Mouse (Mus musculus): Measurements from ENCODE around the gene Ntrk2. TPM values are rescaled to one million over a fixed set of nuclear protein-coding genes. Genes with fewer than 3 reads are reported as not detected.

Gene Ntrk2
- polyA plus RNA-seq, 1 experiment from 2014 or later, result 58.3 TPM

- no peak overlapping the region for H3K4me3 ChIP-seq (ENCODE audit: low read depth, low read length)
- no peaks in the 10 kb centered on the region for H3K36me3 ChIP-seq (ENCODE audit: control insufficient read depth, insufficient read depth, low read length)
- no peak overlapping the region for H3K4me2 ChIP-seq (ENCODE audit: low read depth)
- H3K27ac ChIP-seq (ENCODE audit: low read depth, low read length), result no peak overlapping the region
- H3K4me1 ChIP-seq (ENCODE audit: control insufficient read depth, insufficient read depth, low read length), result peaks cover 14% of the 10 kb centered on the region; the same call in 1 of the 2 replicates
- H3K9me3 ChIP-seq (ENCODE audit: control insufficient read depth, low read length), result no peaks in the 10 kb centered on the region
- no peak overlapping the region for H3K9ac ChIP-seq (ENCODE audit: low read length)
- H3K27me3 ChIP-seq (ENCODE audit: control insufficient read depth, insufficient read depth, low read length), result no peaks in the 10 kb centered on the region
- ATAC-seq (ENCODE audit: insufficient read depth, low FRiP score, low TSS enrichment) (no peak), DNase-seq (ENCODE audit: low spot score) (no peak)
- 90% methylated on average over 2 of the region's 2 CpGs for WGBS
Observed at GRCm38 (mm10) chr13:58911936-58912335, 105.6 kb downstream of the Ntrk2 start.

GRCm38 (mm10) chr13:58912559-58912958 is 106.2 kb downstream of the Ntrk2 start:
- ATAC-seq (ENCODE audit: insufficient read depth, low FRiP score, low TSS enrichment) (no peak), DNase-seq (ENCODE audit: low spot score) (no peak)
- Histone ChIP-seq H3K4me3 (ENCODE audit: low read depth, low read length) (no peak overlapping the region), H3K27ac (ENCODE audit: low read depth, low read length) (no peak overlapping the region), H3K4me2 (ENCODE audit: low read depth) (no peak overlapping the region), H3K27me3 (ENCODE audit: control insufficient read depth, insufficient read depth, low read length) (no peaks in the 10 kb centered on the region), H3K4me1 (ENCODE audit: control insufficient read depth, insufficient read depth, low read length) (peaks cover 12% of the 10 kb centered on the region), H3K36me3 (ENCODE audit: control insufficient read depth, insufficient read depth, low read length) (no peaks in the 10 kb centered on the region), H3K9me3 (ENCODE audit: control insufficient read depth, low read length) (no peaks in the 10 kb centered on the region), H3K9ac (ENCODE audit: low read length) (no peak overlapping the region)

- no peaks in the 10 kb centered on the region for H3K27me3 ChIP-seq (ENCODE audit: control insufficient read depth, insufficient read depth, low read length)
- H3K4me2 ChIP-seq (ENCODE audit: low read depth), result no peak overlapping the region
- ATAC-seq (ENCODE audit: insufficient read depth, low FRiP score, low TSS enrichment) (no peak), DNase-seq (ENCODE audit: low spot score) (no peak)
- H3K27ac ChIP-seq (ENCODE audit: low read depth, low read length), result no peak overlapping the region
- no peak overlapping the region for H3K4me3 ChIP-seq (ENCODE audit: low read depth, low read length)
- H3K9ac ChIP-seq (ENCODE audit: low read length), result no peak overlapping the region
- H3K4me1 ChIP-seq (ENCODE audit: control insufficient read depth, insufficient read depth, low read length), result peaks cover 8% of the 10 kb centered on the region
- H3K9me3 ChIP-seq (ENCODE audit: control insufficient read depth, low read length), result no peaks in the 10 kb centered on the region
- H3K36me3 ChIP-seq (ENCODE audit: control insufficient read depth, insufficient read depth, low read length), result no peaks in the 10 kb centered on the region
- 74% methylated on average over 6 of the region's 6 CpGs for WGBS
Observed at GRCm38 (mm10) chr13:58914061-58914814, 107.9 kb downstream of the Ntrk2 start.

- DNase-seq (ENCODE audit: low spot score), result no peak
- Histone ChIP-seq H3K9me3 (ENCODE audit: control insufficient read depth, low read length) (no peaks in the 10 kb centered on the region), H3K27me3 (ENCODE audit: control insufficient read depth, insufficient read depth, low read length) (no peaks in the 10 kb centered on the region), H3K9ac (ENCODE audit: low read length) (no peak overlapping the region), H3K4me1 (ENCODE audit: control insufficient read depth, insufficient read depth, low read length) (peaks cover 8% of the 10 kb centered on the region), H3K4me3 (ENCODE audit: low read depth, low read length) (no peak overlapping the region), H3K27ac (ENCODE audit: low read depth, low read length) (no peak overlapping the region), H3K36me3 (ENCODE audit: control insufficient read depth, insufficient read depth, low read length) (no peaks in the 10 kb centered on the region), H3K4me2 (ENCODE audit: low read depth) (no peak overlapping the region)
- ATAC-seq (ENCODE audit: insufficient read depth, low FRiP score, low TSS enrichment), result no peak
- 98% methylated on average over 2 of the region's 2 CpGs for WGBS
Observed at GRCm38 (mm10) chr13:58916348-58916747, 110.0 kb downstream of the Ntrk2 start.

- H3K4me3 ChIP-seq (ENCODE audit: low read depth, low read length), result no peak overlapping the region
- no peaks in the 10 kb centered on the region for H3K27me3 ChIP-seq (ENCODE audit: control insufficient read depth, insufficient read depth, low read length)
- H3K36me3 ChIP-seq (ENCODE audit: control insufficient read depth, insufficient read depth, low read length), result no peaks in the 10 kb centered on the region
- no peak overlapping the region for H3K9ac ChIP-seq (ENCODE audit: low read length)
- H3K9me3 ChIP-seq (ENCODE audit: control insufficient read depth, low read length), result no peaks in the 10 kb centered on the region
- no peak overlapping the region for H3K27ac ChIP-seq (ENCODE audit: low read depth, low read length)
- DNase-seq (ENCODE audit: low spot score) (no peak), ATAC-seq (ENCODE audit: insufficient read depth, low FRiP score, low TSS enrichment) (no peak)
- no peak overlapping the region for H3K4me2 ChIP-seq (ENCODE audit: low read depth)
- 94% methylated on average over 7 of the region's 7 CpGs for WGBS
- H3K4me1 ChIP-seq (ENCODE audit: control insufficient read depth, insufficient read depth, low read length), result peaks cover under 1% of the 10 kb centered on the region
Observed at GRCm38 (mm10) chr13:58920241-58920640, 113.9 kb downstream of the Ntrk2 start.

- Histone ChIP-seq H3K36me3 (ENCODE audit: control insufficient read depth, insufficient read depth, low read length) (no peaks in the 10 kb centered on the region), H3K27ac (ENCODE audit: low read depth, low read length) (no peak overlapping the region), H3K27me3 (ENCODE audit: control insufficient read depth, insufficient read depth, low read length) (no peaks in the 10 kb centered on the region), H3K9me3 (ENCODE audit: control insufficient read depth, low read length) (no peaks in the 10 kb centered on the region), H3K4me2 (ENCODE audit: low read depth) (no peak overlapping the region), H3K9ac (ENCODE audit: low read length) (no peak overlapping the region), H3K4me1 (ENCODE audit: control insufficient read depth, insufficient read depth, low read length) (no peaks in the 10 kb centered on the region; the same call in 1 of the 2 replicates), H3K4me3 (ENCODE audit: low read depth, low read length) (no peak overlapping the region)
- no peak for DNase-seq (ENCODE audit: low spot score)
- ATAC-seq (ENCODE audit: insufficient read depth, low FRiP score, low TSS enrichment), result no peak
- 79% methylated on average over 3 of the region's 3 CpGs for WGBS
Observed at GRCm38 (mm10) chr13:58921255-58921654, 114.9 kb downstream of the Ntrk2 start.

- 84% methylated on average over 10 of the region's 10 CpGs for WGBS
- H3K4me3 ChIP-seq (ENCODE audit: low read depth, low read length), result no peak overlapping the region
- no peaks in the 10 kb centered on the region for H3K27me3 ChIP-seq (ENCODE audit: control insufficient read depth, insufficient read depth, low read length)
- H3K36me3 ChIP-seq (ENCODE audit: control insufficient read depth, insufficient read depth, low read length), result no peaks in the 10 kb centered on the region
- ATAC-seq (ENCODE audit: insufficient read depth, low FRiP score, low TSS enrichment) (no peak), DNase-seq (ENCODE audit: low spot score) (no peak)
- no peak overlapping the region for H3K27ac ChIP-seq (ENCODE audit: low read depth, low read length)
- no peaks in the 10 kb centered on the region; the same call in 1 of the 2 replicates for H3K4me1 ChIP-seq (ENCODE audit: control insufficient read depth, insufficient read depth, low read length)
- H3K4me2 ChIP-seq (ENCODE audit: low read depth), result no peak overlapping the region
- H3K9ac ChIP-seq (ENCODE audit: low read length), result no peak overlapping the region
- H3K9me3 ChIP-seq (ENCODE audit: control insufficient read depth, low read length), result no peaks in the 10 kb centered on the region
Observed at GRCm38 (mm10) chr13:58921705-58922104, 115.3 kb downstream of the Ntrk2 start.

- H3K4me3 ChIP-seq (ENCODE audit: low read depth, low read length), result no peak overlapping the region
- DNase-seq (ENCODE audit: low spot score) (no peak), ATAC-seq (ENCODE audit: insufficient read depth, low FRiP score, low TSS enrichment) (no peak)
- no peak overlapping the region for H3K27ac ChIP-seq (ENCODE audit: low read depth, low read length)
- no peaks in the 10 kb centered on the region; the same call in 1 of the 2 replicates for H3K4me1 ChIP-seq (ENCODE audit: control insufficient read depth, insufficient read depth, low read length)
- no peaks in the 10 kb centered on the region for H3K36me3 ChIP-seq (ENCODE audit: control insufficient read depth, insufficient read depth, low read length)
- WGBS, result 82% methylated on average over 15 of the region's 15 CpGs
- no peaks in the 10 kb centered on the region for H3K27me3 ChIP-seq (ENCODE audit: control insufficient read depth, insufficient read depth, low read length)
- no peaks in the 10 kb centered on the region for H3K9me3 ChIP-seq (ENCODE audit: control insufficient read depth, low read length)
- no peak overlapping the region for H3K9ac ChIP-seq (ENCODE audit: low read length)
- no peak overlapping the region for H3K4me2 ChIP-seq (ENCODE audit: low read depth)
Observed at GRCm38 (mm10) chr13:58922174-58922573, 115.8 kb downstream of the Ntrk2 start.

GRCm38 (mm10) chr13:58923496-58923895 is 117.1 kb downstream of the Ntrk2 start:
- WGBS, result 88% methylated on average over 7 of the region's 7 CpGs
- Histone ChIP-seq H3K9ac (ENCODE audit: low read length) (no peak overlapping the region), H3K36me3 (ENCODE audit: control insufficient read depth, insufficient read depth, low read length) (no peaks in the 10 kb centered on the region), H3K27me3 (ENCODE audit: control insufficient read depth, insufficient read depth, low read length) (no peaks in the 10 kb centered on the region), H3K4me2 (ENCODE audit: low read depth) (no peak overlapping the region), H3K4me3 (ENCODE audit: low read depth, low read length) (no peak overlapping the region), H3K4me1 (ENCODE audit: control insufficient read depth, insufficient read depth, low read length) (no peaks in the 10 kb centered on the region), H3K27ac (ENCODE audit: low read depth, low read length) (no peak overlapping the region), H3K9me3 (ENCODE audit: control insufficient read depth, low read length) (no peaks in the 10 kb centered on the region)
- DNase-seq (ENCODE audit: low spot score), result no peak
- no peak for ATAC-seq (ENCODE audit: insufficient read depth, low FRiP score, low TSS enrichment)
